Mouse (Mus musculus) heart, adult 11 months (tissue): Measurements from ENCODE around the gene Rbfox3.
A peak's percentile ranks its signal among the peaks of the same experiment; 100 is the strongest.

Experiments
- DNase-seq: peaks from one replicate; pipeline ENCODE4 v3.0.0; 2022

Rbfox3 gene

DNA sequence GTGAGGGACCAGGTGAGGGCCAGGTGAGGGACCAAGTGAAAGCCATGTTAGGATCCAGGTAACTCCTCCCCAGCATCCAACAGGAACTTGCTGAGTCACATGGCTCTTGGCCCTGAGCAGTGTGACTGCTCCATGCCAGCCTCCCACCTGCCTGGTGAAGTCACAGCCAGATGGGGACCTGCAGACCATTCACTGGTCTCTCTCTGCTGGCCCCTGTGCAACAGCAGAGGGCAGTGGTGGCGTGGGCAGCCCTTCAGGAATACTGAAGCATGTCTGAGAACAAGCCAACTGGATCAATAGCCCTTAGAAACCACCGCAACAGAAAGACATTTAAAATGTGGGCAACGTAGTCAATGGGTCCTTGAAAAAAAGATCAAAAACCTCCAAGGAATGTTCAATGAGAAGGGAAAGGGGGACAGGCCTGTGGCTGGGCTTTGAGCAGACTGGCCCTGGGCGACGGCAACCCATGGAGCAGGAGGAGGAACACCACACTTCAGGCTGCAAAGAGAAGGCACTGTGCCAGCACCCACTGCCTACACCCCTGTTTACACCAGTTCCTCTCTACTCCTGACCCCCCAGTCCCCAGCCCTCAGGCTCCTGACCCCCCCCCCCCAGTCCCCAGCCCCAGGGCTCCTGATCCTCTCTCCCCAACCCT, 36.0 kb downstream of the Rbfox3 start:
- DNase-seq = no peak

DNA sequence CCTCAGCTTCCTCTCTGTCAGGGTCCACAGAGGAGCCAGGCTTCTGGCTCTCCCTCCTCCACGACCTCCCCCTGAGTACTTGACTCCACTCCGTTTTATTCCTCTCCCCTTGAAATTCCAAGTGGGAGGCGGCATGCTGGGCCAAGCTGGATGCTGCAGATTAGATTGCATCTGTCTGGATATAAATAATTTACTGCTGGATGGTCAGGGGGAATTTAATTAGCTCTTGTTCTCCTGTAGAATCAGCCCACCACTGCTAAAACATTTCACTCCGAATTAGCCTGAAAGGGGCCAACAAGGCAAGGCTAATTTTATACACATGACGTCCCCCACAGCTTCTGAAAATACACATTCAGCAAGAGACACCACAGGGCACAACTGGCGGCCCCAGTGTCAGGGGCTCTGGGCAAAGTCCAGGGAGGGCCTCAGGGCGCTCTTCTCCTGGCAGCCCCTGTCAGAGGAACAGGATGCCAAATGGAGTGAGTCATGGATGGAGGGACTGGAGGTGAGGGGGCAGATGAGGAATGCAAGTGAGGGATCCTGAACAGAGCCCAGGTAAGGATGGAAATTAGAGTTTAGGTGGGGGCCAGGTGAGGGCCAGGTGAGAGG, 36.8 kb downstream of the Rbfox3 start:
- no peak for DNase-seq

DNA sequence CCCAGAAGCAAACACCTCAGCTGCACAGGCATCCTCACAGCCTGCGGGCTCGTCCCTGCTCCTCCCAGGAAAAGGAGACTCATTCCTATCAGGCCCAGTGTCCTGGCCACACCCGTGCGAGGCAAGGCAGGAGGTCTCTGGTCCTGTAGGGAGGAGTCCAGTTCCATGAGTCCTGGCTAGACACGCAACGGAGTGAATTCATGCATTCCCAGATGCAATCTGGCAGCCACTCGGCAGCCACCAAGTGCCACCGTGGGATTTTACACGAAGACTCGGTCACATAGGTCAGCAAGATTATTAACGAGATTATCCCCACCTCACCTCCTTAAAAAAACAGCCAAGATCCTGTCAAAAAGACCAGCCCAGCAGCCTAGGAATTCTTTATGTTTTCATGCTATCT, 37.4 kb downstream of the Rbfox3 start:
- no peak for DNase-seq

DNA sequence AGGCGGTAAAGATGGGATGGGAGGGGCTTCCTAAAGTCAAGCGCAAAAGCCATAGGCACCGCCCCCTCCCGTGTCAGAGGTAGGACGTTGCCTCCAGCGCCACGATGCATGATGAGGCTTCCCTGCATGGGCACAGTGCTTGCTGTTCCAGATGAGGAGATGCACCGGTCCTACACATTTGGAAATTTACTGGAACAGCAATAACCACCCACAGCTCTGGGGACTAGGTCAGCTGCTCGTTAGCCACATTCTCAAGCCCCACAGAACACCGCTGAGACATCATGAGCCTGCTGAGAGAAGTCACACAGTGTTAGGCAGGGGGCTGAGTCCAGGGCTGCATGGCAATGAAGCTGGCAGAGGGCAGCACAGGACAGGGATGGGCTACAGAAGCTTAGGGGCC, 39.9 kb downstream of the Rbfox3 start:
- DNase-seq = no peak

DNA sequence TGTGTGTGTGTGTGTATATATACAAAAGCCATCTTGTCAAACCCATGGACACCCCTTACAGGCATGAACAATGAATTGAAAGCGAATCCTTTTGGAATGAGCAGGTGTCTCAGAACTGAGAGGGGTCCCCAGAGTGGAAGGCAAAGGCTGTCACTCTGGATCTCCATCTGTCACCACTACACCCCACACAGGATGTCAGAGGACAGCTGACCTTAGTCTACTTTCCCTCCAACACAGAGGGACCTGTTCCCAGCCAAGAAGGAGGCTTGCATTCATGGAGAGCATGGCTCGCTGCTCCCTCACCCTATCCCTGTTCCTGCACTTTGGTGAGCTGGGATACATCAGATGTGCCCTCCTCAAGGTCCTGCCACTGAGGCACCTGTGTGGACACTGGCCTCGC, 48.0 kb downstream of the Rbfox3 start:
- DNase-seq = no peak

DNA sequence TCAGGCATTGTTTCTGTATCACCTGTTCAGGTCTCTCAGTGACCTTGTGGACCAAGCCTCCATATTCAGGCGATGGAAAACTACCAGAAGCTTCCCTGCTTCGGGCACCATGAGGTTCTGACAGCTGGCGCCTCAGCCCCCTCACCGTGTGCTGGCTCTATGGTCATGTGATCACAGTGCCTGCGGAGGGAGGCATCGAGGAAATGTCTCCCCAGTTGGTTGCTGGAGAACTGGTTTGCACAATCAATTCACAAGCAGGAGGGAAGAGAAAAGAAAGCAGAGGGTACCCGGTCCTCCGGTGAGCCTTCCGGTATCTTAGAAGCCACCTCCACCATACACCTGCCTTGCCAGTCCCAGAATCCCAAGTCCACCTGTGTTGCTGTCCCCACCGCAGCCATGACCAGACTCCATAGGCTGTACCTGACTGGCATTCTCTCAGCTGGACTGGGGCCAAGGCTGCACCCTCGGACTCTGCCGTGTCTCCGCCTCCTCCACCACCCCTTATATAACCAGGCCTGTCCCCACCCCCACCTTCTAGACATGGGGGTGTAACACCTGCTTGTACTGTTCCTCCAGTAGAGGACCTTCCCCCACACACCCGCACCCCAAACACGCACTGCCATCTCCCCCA, 49.5 kb downstream of the Rbfox3 start:
- DNase-seq = no peak

DNA sequence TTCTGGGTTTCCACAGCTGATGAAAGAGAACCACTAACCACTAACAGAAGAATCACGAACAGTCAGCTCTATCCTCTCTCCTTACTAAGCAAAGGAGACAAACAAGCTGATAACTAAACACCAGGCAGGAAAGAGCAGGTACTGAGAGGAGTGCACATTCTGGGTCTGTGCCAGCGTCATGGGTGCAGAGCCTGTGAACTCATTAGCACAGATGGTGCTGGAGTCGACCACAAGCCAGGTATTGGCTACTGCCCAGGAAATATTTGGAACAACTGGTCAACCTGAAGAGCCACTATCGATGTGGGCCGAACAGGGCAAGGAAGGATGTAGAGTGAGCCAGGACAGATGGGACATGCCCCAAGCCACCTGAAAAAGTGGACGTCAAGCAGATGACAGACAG, 50.2 kb downstream of the Rbfox3 start:
- no peak for DNase-seq

DNA sequence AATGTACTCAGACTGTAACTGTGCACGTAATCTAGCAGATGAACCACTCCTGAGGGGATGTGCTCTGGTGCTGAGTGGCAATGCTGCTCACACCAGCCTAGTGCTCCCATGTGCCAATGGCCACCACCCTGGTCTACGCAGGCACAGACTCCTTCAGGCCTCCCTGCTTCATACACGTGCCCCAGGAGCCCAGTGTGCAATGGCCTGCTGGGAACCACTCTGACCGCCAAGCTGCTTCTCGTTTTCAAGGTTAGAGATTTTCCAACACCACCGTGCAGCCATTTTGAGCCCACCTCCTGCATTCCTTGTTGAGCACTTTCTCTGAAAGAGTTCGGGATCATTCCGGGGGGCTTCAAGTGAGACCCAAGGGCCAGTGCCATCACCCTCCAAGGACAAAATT, 50.6 kb downstream of the Rbfox3 start:
- no peak for DNase-seq

DNA sequence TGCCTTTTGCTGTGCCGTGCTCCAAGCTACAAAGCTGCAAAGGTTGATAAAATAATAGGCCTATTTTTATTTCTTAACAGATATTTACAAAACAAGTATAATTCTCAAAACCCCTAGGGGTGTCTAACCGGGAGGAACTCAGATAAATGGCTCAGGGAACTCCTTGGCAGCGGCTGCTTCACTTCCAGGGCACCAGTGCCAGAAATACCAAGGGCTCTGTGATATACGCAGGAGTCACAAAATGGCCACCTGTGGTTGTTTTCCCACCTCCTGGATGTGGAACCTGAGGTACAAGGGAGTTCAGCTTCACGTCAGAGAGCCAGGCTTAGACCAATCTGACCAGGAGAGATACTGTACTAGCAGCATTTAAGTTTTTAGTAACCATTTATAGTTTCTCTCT, 51.6 kb downstream of the Rbfox3 start:
- no peak for DNase-seq

DNA sequence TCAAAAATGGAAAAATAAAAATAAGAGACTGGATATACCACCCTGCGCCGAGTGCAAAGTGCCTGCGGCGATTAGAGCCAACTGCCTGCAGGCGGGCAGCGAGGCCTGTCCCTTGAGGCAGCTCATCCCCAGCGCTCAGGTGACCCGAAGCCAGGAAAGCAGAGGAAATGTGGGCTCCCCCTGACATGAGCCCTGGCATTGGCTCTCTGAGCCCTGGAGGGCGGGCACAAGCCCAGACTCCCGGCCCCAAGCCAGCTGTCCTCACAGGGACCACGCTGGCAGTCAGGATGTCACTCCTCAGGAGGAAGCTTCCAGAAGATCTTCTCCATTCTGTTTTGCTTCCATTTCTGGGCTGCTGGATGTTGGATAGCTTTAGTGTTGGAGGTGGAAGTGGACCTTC, 53.1 kb downstream of the Rbfox3 start:
- DNase-seq = no peak

DNA sequence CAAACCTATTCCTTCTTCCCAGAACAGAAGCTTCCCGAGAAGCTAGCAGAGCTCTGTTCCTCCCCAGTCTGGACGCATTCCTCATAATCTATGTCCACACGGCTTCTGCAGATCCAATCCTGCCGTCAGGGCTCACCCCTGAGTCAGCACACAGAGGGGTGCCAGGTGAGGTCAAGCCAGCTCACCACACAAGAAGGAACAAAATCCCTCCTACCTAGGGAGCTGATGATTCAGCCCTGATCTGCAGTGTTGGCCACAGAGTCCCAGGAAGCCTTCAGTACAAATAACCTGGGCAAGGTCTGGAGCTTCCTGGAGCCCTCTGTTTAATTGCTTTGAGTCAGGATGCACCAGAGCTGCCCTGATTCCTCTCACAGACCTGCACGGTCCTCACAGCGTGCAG, 60.0 kb downstream of the Rbfox3 start:
- no peak for DNase-seq

DNA sequence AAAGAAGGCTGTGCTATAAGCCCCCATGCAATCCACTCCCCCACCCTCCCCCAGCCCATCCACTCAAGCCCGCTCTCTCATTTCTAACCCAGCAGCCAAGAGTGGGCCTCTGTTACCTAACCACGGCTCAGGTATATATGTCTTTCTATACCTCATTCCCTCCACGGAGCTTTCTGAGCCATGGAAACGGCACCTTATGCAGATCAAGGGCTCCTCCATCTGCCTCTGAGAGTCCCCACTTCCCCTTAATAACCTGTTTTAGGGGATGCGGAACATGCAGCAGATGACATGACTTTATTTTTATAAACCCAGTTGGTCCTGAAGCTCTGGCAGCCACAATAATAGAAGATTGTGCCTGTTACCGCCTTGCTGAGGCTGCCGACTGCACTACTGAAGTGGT, 63.4 kb downstream of the Rbfox3 start:
- no peak for DNase-seq

DNA sequence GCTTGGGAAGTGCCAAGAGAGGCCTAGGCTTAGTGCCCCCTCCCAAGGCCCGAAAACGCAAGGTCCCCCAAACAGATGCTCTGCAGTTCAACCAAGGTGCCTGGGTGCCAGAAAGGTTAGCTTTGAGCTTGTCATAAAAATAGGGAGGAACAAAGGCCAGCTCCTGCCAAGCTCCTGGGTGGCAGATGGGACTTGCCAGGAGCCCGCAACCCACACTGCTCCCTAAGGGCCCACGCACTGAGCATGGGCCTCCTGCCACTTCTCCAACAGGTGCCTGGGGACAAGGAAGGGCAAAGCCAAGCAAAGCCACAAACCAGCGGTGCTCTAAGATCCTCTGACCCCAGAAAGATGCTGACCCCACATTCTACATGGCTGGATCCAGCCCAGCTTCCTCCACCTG, 70.4 kb downstream of the Rbfox3 start:
- no peak for DNase-seq

DNA sequence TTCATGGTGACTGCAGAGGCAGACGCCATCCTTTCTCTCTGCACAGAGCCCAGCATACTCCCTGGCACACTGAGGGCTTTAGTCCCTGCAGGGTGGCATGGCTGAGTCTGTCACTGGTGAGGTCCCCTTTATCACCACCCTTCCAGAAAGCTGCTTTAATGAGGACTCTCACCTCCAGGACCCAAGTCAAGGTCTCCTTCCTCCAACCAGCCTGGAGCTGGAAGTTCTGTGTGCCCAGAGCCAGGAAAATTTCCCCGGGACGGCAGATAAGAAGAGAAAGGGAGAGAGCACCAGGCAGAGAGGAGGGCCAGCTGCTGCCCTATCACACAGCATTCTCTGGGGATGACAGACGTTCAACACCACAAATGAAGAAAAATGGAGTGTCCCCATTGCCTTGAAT, 73.2 kb downstream of the Rbfox3 start:
- no peak for DNase-seq

DNA sequence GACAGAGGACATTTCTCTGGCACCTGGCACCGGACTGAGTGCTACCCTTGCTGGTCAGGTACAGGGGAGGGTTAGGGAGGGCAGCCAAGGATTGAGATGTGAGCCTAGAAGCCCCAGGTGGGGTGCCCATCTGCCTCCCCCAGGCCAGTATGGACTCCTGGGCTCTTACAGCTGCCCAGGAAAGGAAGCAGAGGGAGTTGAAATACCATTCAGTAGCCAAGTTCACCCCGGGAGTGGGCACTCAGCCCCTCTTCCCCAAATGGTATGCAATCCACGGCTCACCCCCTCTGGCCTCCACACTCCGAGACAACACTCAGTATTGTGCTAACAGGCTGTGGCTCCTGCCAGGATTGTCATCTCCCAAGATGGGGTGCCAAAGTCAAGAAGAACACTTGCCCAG, 74.5 kb downstream of the Rbfox3 start:
- no peak for DNase-seq

DNA sequence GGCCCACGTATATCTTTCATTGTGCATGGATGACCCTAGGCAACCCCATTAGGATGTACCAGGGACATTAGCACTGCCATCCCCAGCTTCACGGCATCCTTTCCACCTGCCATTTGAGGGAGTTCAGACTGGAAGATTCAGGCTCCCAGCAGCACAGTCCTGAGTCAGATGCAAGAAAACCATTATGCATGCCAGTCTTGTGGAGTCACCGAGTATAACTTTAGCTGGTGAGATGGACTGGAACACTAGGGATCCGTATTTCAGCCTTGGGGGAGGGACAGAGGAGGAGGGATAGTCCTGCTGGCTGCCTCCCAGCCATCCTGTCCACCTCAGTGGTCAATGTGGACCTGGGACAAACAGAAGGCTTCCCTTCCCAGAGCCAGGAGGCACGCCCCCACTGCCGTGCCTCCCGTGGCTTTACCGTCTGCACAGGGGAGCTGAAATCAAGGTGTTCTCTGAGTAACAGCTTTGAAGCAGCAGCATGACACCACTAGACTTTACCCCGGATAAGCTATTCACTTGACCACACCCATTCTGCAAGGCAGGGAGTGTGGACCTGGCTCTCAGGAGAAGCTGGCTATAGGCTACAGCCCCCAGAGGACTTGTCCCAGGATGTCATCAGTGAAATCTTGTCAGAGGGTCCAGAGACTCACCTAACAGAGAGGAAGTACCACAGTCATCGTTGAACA, 78.5 kb downstream of the Rbfox3 start:
- no peak for DNase-seq

DNA sequence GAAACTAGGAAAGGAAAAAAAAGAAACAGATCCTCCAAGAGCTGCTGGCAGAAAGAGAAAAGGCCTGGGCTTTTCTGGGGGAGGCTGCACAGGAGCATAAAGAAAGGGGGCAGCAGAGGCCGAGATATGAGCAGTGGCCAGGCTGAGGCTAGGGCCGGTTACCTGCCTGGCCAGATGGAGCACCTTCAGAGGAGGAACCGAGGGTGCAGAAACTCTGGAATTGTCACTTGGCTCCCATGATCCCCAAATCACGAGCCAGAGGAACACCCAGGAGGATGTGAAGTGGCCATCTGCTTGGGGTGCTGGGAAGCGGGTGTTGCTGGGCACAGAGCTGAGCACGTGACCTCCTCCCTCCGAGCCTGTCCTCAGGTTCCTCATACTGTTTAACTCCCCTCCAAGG, 79.7 kb downstream of the Rbfox3 start:
- no peak for DNase-seq

DNA sequence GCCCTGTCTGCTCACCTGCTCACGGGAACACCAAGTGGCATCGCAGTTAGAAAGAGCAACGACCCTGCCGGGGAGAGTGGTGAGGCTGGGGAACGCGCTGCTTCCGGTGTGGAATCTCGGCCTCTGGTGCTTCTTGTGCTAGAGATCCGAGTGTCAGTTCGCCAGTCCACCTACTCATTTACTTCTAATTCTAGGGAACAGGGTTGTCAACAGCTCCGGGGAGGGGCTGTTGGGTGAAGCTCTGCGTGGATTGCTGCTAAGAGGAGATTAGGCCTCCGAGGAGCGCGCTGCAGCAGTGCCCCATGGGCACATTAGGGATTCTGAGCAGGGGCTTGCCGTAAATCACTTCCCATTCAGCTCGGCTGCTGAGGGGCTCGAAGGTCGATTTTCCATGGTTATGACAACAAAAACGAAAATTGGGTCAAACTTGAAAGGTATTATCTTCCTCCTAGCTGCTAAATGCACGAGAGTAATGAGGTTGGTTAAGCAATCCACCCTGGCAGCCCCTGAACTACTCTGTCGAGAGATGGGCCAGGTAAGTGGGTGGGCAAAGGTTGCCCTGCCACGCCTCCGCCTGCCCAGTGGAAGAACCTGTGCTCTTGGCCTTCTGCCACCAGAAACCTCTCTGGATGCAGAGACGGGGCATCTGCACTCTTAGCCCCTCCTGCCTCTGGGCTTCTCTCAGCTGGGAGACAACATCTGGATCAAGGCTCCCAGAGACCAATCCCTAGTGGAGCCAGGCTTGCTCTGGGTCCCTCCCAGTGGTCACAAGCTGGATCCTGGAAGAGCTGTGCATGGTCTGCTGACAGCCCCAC, 85.9 kb downstream of the Rbfox3 start:
- DNase-seq = no peak

DNA sequence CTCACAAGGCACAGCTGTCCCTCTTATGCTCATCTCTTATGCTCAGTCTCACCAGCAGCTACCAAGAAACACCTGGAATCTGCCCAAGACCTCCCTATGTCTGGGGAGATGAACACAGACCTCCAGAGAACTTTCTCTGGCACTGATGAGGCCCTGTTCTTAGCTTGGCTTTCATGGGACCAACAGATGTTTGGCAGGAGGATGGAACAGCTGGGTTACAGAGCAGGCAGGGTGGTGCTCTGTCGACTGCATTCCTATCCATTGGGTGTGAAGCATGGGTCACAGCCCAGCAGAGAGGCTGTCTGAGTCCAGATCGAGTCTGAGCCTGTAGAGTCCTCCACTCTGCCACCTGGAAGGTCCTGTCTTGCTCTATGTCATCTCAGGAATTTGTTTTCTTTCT, 90.0 kb downstream of the Rbfox3 start:
- DNase-seq = peak; percentile 97

DNA sequence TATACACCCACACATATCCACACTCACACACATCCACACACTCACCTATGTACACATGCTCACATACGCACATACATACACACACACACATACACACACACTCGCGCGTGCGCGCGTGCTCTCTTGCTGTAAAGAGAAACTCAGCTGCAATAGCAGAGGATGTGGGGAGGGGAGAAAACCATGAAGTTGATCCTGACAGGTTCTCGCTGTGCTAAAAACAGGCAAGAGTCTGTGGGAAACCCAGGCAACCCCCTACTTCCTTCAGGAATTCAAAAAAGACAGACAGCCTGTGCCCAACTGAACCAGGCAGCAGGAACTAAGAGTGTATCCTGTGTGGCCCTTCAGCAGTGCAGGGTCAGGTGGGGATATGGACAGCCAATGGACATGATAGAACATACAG, 92.9 kb downstream of the Rbfox3 start:
- no peak for DNase-seq

DNA sequence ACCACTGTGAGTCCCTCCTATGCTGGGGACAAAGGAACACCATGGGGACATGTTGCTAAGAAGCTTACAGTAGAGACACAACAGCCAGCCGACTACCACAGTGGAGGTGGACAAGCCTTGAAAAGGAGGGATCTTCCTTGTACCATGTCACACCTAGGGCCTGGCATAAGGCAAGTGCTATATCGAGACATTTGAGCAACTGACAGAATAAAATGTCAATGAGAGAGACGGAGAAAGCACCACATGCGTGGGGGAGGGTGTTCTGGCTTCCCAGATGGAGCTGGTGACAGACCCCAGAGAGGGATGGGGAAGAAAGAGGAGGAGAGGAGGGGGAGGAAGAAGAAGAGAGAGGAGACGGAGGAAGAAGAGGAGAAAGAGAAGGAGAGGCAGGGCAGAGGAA, 96.3 kb downstream of the Rbfox3 start:
- no peak for DNase-seq

DNA sequence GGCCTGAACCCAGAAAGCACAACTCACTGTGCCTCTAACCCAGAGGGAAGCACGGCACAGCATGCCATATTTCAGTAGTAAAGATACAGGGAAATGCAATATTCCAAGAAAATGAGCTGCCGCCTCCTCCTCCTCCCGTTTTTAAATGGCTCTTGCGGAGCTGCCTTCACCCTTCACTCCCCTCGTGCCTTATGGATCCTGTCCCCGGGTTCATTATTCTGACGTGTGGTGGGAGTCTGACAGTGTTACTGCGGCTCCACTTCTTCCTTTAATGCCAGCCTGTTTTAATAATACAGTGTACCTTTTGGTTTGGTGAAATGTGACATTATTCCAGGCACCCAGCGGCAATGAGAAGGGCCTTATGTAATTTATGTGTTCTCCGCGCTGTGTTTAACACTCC, 97.5 kb downstream of the Rbfox3 start:
- no peak for DNase-seq

DNA sequence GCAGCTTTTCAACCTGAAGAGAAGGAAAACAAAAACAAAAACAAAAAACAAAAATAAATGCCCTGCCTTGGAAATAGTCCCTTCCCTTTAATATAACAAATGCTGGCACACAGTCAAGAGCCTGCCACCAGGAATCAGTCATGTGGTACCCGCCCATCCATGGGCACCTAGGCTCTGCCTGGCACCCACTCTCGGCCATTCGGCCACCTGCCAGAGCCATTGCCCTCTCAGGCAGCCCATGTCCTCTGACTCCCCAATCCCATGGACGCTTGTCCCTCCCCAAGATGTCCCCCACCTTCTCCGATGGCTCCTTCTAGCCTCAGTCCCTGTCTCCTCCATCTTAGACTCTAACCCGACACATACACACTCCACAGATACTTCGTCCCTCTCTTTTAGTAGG, 100.0 kb downstream of the Rbfox3 start:
- no peak for DNase-seq
